Mouse (Mus musculus) ZHBTc4 (cell line): Measurements from ENCODE around the gene Mcfd2.
"Not testable (repeated sequence)": the region's sequence is repeated elsewhere in the genome, so short reads cannot be mapped to it uniquely, and the experiment has no call there.

Experiments used
- DNase-seq: peaks from one replicate; pipeline ENCODE4 v3.0.0-alpha.2; 2011; ENCODE audit warnings: low read depth, low spot score

Gene Mcfd2

DNA sequence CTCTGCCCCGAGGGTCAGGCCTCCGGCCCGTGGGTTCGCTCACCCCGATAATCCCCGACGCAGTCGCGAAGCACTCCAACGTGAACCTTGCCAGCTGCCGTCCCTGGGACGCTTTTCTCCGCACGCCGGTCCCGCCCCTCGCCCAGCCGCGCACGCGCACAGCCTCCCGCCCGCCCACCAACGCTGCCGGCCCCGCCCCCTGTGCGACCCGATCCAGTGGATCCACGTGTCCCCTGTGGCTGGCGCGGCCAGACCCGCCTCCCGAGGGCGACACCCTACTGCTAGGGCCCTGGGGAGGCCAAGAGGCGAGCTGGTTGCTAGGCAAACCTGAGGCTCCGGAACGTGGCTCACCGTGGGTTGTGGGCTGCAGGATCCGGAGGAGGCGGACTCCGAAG is at the start of gene Mcfd2:
TSS of gene Mcfd2 (minus strand) at position 144 of the 395 bp plus-strand sequence.
- peak; percentile 95 for DNase-seq

DNA sequence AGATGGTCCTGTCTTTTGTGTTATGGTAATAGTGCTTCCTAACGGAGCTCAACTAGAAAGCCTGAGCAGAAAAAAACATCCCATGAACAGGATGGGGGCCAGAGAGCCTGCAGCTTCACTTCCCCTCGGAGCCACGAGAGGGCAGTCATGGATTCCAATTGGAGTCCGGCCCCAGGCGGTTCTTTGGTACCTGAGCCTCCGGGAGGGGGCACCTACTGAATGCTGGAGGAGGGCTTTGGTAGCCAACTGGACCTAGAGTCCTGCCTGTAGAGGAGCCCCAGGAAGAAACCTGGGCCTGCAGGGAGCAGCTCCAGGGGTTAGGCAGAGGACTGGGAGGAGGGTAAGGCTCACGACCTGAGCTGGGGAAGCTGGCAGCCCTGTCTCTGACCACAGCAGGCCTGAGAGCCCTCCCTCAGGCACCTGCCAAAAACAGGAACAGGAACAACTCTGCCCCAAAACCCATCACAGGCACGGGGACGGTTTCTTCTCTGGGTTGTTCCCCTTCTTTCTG is 49.3 kb upstream of the Mcfd2 start:
- peak; percentile 92 for DNase-seq

DNA sequence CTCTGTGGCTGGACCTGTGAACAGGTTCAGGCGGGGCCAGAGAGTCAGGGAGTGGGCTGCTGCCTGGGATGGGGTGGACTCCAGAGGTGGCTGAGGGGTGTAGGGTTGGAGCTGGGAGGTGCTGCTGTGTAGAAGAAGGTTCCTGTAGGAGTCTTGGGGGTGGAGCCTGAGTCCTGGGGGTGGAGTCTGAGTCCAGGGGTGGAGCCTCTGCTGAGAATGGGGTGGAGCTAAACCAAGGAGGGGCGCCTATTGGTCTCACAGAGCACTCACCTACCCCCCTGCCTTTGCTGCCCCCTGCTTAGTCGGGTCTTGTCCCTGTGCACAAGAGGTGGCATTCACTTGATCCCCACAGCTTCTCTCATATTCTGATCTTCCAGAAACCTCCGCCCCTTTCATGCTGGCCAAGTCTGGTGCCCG is 48.8 kb upstream of the Mcfd2 start:
- peak; percentile 85 for DNase-seq

DNA sequence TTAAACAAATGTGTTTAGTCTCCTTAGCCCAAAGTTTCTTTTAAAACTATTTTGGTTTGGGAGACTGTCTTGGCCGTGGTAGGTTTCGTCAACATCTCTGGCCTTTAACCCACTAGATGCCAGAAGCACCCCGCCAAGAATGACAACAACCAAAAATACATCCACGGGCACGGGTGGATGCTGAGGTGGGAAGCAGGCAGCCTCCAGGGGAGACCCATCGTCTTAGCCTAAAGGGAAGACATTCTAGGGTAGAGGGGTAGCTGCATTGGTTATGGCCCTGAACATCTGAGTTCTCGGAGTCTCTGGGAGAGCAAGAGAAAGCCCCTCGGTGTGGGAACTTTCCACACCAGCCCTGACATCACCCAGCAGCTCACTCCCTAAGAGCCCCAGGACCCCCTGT is 48.4 kb upstream of the Mcfd2 start:
- DNase-seq = no peak

DNA sequence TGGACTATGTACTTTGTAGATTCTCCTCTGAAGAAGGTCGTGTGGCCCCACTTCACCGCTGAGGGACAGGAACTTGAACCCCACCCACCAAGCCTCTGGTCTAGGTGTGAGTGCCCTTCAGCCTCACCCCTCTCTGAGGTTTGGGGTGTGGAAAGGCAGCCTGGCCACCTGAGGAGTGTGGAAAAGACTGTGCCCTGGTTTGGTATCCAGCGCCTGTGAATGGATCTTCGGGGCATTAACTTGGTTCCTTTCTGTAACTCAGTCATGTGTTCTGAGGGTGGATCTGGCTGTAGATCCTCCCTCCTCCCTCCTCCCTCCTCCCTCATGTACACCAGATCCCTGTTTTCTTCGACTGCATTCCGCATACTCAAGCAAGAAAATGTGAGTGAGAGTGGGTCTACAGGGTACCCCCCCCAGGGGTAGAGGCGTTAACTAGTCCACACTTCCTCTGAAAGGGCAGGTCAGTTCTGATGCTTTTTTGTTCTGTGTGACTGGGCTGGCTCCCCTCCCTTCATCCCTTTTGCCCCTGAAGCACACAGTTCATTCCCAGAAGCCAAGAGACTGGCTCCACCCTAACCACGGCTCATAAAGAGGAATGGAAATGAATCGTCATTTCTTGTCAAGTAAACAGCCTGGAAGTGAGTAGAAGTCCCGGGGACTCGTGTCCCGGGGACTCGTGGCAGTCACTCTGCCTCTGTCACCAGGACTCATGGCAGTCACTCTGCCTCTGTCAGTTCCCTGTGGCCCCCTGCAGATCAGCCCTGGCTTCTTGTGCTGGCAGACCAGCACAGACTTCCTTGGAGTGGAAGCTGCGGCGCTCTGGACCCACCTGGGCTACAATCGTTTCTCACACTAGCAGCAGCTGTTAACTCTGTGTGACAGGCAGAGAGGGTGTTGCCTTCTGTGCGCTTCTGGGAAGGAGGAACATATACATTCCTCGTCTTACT is 47.5 kb upstream of the Mcfd2 start:
- peak; percentile 28 for DNase-seq

DNA sequence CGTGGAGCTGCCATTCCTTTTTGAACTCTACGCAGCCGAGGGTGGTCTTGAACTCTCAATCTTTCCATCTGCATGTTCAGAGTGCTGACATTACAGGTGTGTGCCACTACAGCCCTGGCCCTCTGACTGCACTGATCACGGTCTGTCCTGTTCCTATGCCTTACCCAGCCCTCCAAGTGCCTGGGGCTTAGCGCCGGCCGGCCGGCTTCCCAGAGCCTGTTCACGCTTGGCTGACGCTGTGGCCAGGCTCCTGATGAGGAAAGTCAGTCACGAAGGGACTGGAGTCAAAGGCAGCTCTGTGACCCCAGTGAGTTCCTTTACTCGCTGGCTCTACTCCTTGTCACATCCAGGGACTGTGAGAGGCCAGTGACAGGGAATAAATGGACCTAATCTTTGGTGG is 46.6 kb upstream of the Mcfd2 start:
- DNase-seq = no peak

DNA sequence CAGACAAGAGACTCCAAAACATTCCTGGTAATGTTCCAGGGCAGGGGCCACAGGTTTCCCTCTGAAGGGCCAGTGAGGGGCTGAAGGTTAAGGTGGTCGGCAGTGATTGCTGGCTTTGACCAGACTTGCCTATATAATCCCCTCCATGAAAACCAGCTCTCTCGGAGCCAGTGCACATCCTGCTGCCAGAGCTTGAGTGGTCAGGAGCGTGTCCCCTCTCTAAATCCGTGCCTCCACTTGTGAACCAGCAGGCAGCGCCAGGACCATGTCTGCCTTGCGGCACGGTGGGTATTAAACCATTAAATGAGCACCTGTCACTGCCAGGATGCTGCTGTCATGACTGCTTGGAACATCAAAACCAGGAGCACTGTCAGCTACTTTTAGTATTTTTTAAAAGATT is 44.8 kb upstream of the Mcfd2 start:
- DNase-seq = no peak

DNA sequence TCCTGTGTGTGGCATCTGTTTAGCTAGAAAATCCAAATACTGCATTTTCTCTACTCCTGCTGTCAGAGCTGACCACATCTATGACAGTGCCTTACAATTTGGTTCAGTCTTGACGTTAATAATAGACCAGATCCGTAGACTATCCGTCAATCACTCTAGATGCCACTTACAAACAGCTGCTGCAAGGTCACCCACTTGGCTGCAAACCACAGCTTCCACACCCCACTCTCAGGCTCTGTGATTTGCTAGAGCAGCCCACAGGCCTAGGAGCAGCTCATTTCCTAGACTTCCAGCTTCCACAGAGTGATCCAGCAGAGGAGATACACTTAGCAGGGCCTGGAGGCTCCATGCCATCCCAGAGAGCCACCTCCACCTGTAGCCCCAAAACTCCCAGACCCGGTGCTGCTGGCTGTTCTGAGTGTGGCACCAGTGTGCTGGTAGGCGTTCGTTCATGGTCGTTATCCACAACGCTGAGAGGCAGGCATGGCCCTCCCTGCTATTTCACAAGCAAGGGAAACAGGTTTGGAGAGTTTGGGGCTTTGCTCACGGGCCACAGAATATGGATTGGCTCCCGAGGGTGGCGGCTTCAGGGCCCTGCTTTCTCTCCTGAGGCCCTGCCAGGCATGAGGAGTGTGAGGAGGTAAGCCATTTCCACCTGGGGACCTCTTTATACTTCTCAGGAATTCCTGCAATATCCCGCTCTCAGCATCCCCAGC is 43.5 kb upstream of the Mcfd2 start:
- DNase-seq = no peak

DNA sequence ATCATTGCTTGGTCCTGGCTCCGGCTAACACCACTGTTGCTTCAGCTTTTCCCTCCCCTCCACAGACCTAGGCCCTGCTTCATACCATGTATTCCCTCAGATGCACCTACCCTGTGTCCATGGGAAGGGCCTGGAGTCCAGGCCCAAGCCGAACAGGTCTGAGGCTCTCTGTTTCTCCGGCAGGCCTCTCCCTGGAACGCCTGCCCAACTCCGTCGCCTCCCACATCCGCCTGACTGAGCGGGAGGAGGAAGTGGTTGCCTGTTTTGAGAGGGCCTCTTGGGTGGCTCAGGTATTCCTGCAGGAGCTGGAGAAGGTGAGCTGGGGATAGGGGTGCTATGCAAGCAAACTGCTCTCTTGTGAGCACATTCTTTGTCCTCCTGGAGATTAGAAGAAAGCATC is 41.0 kb upstream of the Mcfd2 start:
- no peak for DNase-seq

DNA sequence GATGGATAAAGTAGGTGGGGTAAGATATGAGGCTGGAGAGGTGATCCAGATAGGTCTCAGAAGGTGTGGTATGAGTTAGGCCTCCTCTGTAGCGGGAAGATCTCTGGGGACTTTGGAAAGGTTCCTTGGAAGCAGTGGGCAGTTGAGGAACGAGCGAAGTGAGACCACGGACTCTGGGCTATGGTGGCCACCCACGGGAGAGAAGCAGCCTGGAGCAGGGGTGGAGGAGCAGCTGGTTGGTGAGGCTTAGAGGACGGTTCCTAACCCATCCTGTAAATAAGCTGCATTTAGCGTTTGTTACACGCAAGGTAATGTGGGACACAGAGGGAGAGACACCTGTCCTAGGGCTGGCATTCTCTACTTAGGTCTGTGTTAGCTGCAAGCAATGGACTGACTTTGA is 39.3 kb upstream of the Mcfd2 start:
- no peak for DNase-seq

DNA sequence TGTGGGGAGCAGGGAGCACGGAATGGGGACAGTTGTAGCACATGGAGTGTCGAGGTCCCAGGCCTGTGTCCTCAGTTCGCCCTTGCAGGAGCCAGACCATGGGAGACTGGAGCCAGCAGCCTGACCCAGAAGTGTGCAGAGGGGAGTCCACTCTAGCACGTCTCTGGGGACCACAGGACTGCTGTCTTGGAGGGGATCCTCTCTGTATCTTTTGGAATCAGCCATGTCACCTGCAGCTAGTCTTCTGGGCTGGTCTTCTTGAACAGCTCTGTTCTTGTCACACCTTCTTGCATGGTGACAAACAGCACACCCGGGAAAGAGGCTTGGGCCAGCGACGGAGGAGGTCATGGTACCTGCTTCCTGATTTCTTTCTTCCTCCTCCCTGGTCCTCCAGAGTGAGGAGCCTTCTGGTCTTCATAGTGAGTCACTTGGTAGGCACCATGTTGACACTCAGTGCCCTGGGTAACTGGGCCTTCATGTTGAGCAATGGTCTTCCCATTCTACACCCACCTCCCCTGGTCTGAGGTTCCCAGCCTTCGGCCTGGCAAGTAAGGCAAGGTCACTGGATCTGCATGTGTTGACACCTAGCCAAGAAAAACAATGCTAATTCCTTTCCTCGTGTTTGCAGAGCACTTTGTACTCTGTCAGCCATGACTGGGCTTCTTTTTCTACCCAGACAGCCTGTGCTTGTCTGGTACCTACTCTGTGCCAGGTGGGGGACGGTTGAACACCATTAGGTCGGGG is 38.6 kb upstream of the Mcfd2 start:
- no peak for DNase-seq

DNA sequence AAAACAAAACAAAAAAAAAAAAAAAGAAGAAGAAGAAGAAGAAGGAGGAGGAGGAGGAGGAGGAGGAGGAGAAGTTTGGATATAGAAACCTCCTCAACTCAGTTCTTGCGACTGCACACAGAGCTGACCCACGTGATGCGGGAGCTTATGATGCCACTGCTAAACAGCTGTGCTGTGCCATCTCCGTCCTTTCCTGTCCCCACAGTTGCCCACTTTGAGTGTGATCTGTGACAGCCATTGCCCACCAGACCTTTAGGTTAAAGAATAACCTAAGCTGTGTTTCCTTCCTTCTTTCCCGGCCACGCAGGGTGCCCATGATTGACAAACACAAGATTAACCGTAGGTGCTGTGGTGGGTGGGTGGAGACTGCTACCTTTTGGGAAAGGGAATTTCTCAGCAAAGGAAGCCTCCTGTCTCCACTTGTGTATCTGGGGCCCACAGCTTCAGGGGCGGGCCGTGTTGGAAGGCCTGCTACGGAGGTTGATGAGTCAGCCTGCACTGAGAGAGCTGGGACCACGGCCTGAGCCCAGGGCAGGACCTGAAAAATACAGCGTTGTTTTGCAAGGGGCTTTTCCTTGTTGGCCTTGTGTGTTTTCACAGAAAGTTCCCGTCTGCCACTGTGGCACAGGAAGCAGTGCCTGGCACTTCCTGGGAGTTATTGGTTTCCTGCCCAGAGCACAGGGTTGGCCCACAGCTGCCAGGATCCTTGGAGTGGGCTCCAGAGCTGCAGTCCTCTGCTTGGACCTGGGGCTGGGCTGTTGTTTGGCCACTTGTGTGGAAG is 36.5 kb upstream of the Mcfd2 start:
- no peak for DNase-seq

DNA sequence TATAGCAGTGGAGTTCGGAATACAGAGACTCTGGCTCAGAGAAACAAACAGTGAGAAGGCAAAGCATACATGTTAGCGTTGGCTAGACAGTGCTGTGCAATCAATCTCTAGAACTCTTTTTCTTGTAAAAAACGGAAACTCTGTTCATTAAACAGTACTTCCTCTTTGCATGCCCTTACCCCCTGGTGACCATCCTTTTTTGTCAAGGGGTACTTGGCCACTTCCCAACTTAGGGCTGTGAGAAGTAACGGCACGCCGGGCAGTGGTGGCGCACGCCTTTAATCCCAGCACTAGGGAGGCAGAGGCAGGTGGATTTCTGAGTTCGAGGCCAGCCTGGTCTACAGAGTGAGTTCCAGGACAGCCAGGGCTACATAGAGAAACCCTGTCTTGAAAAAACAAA is 35.9 kb upstream of the Mcfd2 start:
- DNase-seq = not testable (repeated sequence)

DNA sequence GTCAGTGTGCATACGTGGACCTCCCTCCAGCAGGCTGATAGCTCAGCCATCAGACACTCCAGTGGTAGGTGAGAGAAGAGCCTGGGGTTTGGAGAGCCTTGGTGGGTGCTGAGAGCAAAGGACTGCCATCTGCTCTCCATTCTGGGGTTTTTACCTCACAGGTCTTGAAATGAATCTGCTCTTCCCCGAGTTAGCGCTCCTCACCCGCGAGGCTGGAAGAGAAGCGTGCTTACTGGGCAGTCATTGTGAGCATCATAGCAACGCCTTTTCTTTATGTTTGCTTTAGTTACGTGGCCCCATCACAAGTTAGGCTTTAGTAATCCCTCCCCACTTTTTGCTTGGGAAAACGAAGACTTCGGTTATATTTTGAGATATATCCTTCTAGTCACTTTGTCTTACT is 34.6 kb upstream of the Mcfd2 start:
- DNase-seq = no peak

DNA sequence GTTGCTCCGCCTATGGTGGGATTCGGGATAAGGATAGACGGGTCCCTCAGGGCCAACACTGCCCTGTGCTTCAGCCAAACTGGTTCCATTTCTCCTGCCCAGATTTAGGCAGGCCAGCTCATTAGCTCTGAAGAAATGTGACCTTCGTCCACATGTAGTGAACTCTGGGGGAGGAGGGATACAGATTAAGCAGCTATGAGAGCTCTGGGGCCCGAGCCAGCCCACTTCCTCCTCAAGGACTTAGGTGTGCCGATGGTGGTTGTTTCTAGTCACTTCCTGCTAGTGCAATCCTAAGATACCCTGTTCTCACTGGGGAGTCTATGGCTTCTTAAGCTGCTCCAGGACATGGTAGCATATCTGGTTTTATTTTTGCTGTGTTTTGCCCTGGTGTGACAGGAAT is 33.2 kb upstream of the Mcfd2 start:
- no peak for DNase-seq

DNA sequence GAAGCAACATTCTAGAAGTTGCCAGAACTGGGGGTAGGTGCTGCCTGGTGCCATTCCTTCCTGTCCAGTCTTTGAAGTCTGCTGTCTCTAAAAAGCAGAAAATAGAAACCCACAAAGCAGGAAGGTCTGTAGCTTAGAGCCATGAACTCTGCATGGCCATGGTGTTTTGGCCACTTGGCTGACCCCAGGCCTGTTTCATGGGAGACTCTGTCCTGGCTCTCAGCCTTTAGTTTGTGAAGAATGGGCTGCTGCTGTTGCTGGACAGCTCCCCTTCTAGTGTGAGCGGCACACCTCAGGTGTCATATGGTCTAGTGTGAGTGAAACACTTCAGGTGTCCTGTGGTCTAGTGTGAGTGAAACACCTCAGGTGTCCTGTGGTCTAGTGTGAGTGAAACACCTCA is 31.0 kb upstream of the Mcfd2 start:
- not testable (repeated sequence) for DNase-seq

DNA sequence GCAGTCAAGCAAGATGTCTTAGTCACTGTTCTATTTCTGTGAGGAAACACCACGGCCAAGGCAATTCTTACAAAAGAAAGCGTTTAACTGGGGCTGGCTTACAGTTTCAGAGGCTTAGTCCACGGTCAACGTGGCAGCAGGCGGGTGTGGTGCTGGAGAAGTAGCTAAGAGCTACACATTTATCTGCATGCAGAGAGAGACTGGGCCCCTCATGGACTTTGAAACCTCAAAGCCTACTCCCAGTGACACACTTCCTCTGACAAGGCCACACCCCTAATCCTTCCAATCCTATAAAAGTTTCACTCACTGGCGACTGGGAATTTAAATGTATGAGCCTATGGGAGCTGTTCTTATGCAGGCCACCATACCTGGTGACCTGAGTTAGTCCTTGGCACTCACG is 30.0 kb upstream of the Mcfd2 start:
- DNase-seq = no peak

DNA sequence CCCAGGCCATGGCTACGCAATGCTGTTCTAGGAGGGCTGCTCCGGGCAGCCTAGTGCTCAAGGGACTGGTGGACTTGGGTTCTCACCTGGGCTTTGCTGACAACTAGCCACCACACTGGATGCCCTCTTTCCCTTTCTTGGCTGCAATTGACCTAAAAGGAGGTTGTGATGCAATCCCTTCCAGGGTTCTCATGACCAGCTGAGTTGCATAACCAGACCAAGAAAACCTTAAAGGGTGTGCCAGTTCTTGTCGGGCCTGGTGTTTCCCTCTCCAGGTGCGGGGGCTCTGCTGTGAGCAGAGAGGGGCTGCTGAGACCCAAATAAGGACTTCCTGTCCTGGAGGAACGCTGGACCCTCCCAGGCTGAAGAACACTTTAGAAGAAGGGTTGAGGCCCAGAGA is 27.4 kb upstream of the Mcfd2 start:
- no peak for DNase-seq

DNA sequence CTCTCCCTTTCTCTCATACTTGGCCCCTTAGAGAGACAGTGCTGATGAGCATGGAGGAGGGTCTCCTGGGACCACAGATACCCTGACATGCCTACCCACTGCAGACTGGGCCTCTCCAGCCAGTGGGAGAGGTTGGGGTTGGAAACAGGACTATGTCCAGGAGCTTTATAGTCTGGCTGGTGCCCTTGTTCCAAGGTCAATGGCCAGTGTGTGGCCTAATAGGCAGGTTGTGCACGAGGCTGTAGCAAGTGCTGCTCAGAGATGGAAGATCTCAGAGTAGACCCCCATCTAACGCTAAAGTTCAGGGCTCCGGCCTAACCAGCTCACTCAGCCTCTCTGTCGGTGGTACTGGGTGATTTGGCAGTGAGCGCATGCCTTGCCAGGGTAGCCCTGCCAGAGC is 26.0 kb upstream of the Mcfd2 start:
- DNase-seq = no peak

DNA sequence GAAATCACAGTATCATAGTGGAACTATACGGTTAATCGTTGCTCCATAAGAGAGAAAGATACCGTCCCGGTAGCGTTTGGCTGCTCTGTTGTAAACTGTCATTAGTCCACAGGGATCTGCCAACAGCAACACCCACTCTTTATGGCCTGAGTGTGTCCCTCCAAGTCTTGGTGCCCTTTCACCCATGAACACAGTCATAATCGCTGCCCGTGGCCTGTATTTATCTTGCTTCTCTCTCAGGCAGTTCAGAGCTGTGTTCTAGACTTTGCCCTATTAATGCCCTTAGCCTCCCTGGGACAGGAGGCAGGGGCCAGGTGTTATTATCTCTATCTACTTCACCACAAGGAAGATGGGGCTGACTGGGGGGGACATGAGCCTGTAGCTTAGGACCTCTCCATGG is 25.3 kb upstream of the Mcfd2 start:
- DNase-seq = no peak

DNA sequence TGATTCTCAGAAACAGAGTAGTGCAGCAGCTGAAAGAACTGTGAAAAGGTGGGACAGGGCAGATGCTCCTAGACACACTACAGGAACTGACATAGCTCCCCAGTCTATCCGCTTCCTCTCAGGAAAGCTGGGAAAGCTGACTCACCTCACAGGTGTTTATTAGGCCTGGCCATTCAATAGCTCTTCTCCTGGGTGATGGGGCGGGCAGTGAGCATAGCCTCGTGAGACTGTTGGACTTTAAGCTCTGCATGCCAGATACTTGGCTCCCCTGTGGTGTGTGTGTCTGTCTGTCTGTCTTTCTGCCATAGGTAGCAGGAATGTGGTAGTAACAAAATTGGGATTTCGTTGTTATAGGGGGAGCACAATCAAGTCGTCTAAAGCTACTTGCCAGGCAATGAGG is 23.6 kb upstream of the Mcfd2 start:
- no peak for DNase-seq
